Mouse (Mus musculus): ENCODE data around the gene Ergic1. TPM values are rescaled to one million over a fixed set of nuclear protein-coding genes. Genes with fewer than 3 reads are reported as not detected.

The Ergic1 gene
- polyA plus RNA-seq, 1 experiment from 2014 or later, result 96.1 TPM

- 0 out of 2 replicates have a peak, but pooled peaks have one; percentile 20 for ATAC-seq (replicated peaks; ENCODE audit: low FRiP score)
- DNase-seq (ENCODE audit: low spot score), result no peak
Observed at GRCm38 (mm10) chr17:26602371-26602885, 41.1 kb downstream of the Ergic1 start.

DNA sequence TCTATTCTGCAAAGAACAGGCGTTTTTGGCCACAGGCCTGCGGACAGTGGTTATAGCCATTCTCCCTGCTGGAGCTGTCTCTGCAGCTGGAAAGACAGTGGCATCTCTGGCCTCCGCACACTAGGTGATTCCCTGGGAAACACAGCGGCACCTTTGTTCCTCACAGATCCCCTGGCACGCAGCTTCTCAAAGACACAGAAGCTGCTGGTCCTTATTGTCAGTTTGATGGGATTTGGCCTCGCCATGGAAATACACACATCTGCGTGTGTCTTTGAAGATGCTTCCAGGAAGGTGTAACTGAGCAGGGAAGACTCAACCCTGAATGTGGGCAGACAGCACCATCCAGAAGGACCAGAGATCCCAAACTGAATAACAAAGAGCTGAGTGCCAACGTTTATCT is 42.0 kb downstream of the Ergic1 start:
- H3K36me3 ChIP-seq (ENCODE audit: control insufficient read depth, insufficient read depth, low read length), result peaks cover under 1% of the 10 kb centered on the region
- 87% methylated on average over 8 of the region's 8 CpGs for WGBS
- no peak overlapping the region for H3K9ac ChIP-seq (ENCODE audit: low read depth, low read length)
- peaks cover 17% of the 10 kb centered on the region for H3K4me1 ChIP-seq (replicated peaks; ENCODE audit: control insufficient read depth, insufficient read depth, low read length)
- no peaks in the 10 kb centered on the region for H3K9me3 ChIP-seq (ENCODE audit: control insufficient read depth, low read length)
- no peak for DNase-seq (ENCODE audit: low spot score)
- no peaks in the 10 kb centered on the region for H3K27me3 ChIP-seq (replicated peaks; ENCODE audit: control insufficient read depth, insufficient read depth, low read length)
- H3K4me2 ChIP-seq, result no peak overlapping the region
- H3K27ac ChIP-seq (ENCODE audit: low read depth, low read length), result no peak overlapping the region
- ATAC-seq (replicated peaks; ENCODE audit: low FRiP score), result no peak
- no peak overlapping the region for H3K4me3 ChIP-seq (ENCODE audit: low read depth, low read length)

More at GRCm38 (mm10) chr17:26602371-26602885, 41.1 kb downstream of the Ergic1 start:
- no peak overlapping the region for H3K9ac ChIP-seq (ENCODE audit: low read depth, low read length)
- WGBS, result 79% methylated on average over 12 of the region's 12 CpGs
- H3K36me3 ChIP-seq (ENCODE audit: control insufficient read depth, insufficient read depth, low read length), result no peaks in the 10 kb centered on the region; the same call in 1 of the 2 replicates
- H3K27ac ChIP-seq (ENCODE audit: low read depth, low read length), result peak overlapping the region; percentile 10; the same call in 1 of the 2 replicates
- peaks cover 17% of the 10 kb centered on the region for H3K4me1 ChIP-seq (replicated peaks; ENCODE audit: control insufficient read depth, insufficient read depth, low read length)
- no peak overlapping the region for H3K4me3 ChIP-seq (ENCODE audit: low read depth, low read length)
- H3K4me2 ChIP-seq, result no peak overlapping the region
- H3K9me3 ChIP-seq (ENCODE audit: control insufficient read depth, low read length), result no peaks in the 10 kb centered on the region
- H3K27me3 ChIP-seq (replicated peaks; ENCODE audit: control insufficient read depth, insufficient read depth, low read length), result no peaks in the 10 kb centered on the region

- no peaks in the 10 kb centered on the region for H3K9me3 ChIP-seq (ENCODE audit: control insufficient read depth, low read length)
- no peak overlapping the region for H3K4me2 ChIP-seq
- no peaks in the 10 kb centered on the region for H3K27me3 ChIP-seq (replicated peaks; ENCODE audit: control insufficient read depth, insufficient read depth, low read length)
- H3K36me3 ChIP-seq (ENCODE audit: control insufficient read depth, insufficient read depth, low read length), result peaks cover 11% of the 10 kb centered on the region
- peaks cover 15% of the 10 kb centered on the region for H3K4me1 ChIP-seq (replicated peaks; ENCODE audit: control insufficient read depth, insufficient read depth, low read length)
- no peak overlapping the region for H3K4me3 ChIP-seq (ENCODE audit: low read depth, low read length)
- H3K27ac ChIP-seq (ENCODE audit: low read depth, low read length), result no peak overlapping the region
- ATAC-seq (replicated peaks; ENCODE audit: low FRiP score) (no peak), DNase-seq (ENCODE audit: low spot score) (no peak)
- no peak overlapping the region for H3K9ac ChIP-seq (ENCODE audit: low read depth, low read length)
- 64% methylated on average over 4 of the region's 4 CpGs for WGBS
Observed at GRCm38 (mm10) chr17:26605636-26606035, 44.3 kb downstream of the Ergic1 start.

DNA sequence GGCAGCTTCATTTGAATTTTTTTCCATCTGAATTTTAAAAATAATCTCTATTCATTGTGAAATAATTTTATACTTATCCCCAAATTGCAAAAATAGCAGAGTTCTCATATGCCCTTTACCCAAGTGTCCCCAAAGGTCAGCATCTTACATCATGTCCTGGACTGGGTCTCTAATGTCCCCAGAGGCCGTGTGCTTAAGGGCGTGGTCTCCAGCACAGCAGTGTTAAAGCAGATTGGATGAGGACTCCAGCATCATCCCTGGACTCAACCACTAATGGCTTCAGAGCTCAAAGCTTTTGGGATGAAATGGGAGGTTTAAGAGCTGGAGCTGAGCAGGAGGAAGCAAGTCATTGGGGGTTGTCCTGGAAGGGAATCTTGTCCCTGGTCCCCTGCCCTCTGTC is 45.2 kb downstream of the Ergic1 start:
- Histone ChIP-seq H3K4me1 (replicated peaks; ENCODE audit: control insufficient read depth, insufficient read depth, low read length) (peaks cover 7% of the 10 kb centered on the region), H3K36me3 (ENCODE audit: control insufficient read depth, insufficient read depth, low read length) (peaks cover 14% of the 10 kb centered on the region), H3K9me3 (ENCODE audit: control insufficient read depth, low read length) (no peaks in the 10 kb centered on the region), H3K4me2 (no peak overlapping the region), H3K27me3 (replicated peaks; ENCODE audit: control insufficient read depth, insufficient read depth, low read length) (no peaks in the 10 kb centered on the region), H3K27ac (ENCODE audit: low read depth, low read length) (no peak overlapping the region), H3K9ac (ENCODE audit: low read depth, low read length) (no peak overlapping the region), H3K4me3 (ENCODE audit: low read depth, low read length) (no peak overlapping the region)
- DNase-seq (ENCODE audit: low spot score) (no peak), ATAC-seq (replicated peaks; ENCODE audit: low FRiP score) (no peak)
- WGBS, result 75% methylated on average over 2 of the region's 2 CpGs

GRCm38 (mm10) chr17:26608348-26608747 is 47.1 kb downstream of the Ergic1 start:
- 91% methylated on average over 3 of the region's 3 CpGs for WGBS
- no peak overlapping the region for H3K4me2 ChIP-seq
- no peak for ATAC-seq (replicated peaks; ENCODE audit: low FRiP score)
- 0 out of 2 replicates have a peak overlapping the region, but pooled peaks have one; percentile 2 for H3K27ac ChIP-seq (ENCODE audit: low read depth, low read length)
- no peaks in the 10 kb centered on the region; the same call in 1 of the 2 replicates for H3K4me1 ChIP-seq (replicated peaks; ENCODE audit: control insufficient read depth, insufficient read depth, low read length)
- H3K27me3 ChIP-seq (replicated peaks; ENCODE audit: control insufficient read depth, insufficient read depth, low read length), result no peaks in the 10 kb centered on the region
- no peaks in the 10 kb centered on the region for H3K9me3 ChIP-seq (ENCODE audit: control insufficient read depth, low read length)
- no peak for DNase-seq (ENCODE audit: low spot score)
- peaks cover 14% of the 10 kb centered on the region for H3K36me3 ChIP-seq (ENCODE audit: control insufficient read depth, insufficient read depth, low read length)
- H3K4me3 ChIP-seq (ENCODE audit: low read depth, low read length), result no peak overlapping the region
- H3K9ac ChIP-seq (ENCODE audit: low read depth, low read length), result no peak overlapping the region

DNA sequence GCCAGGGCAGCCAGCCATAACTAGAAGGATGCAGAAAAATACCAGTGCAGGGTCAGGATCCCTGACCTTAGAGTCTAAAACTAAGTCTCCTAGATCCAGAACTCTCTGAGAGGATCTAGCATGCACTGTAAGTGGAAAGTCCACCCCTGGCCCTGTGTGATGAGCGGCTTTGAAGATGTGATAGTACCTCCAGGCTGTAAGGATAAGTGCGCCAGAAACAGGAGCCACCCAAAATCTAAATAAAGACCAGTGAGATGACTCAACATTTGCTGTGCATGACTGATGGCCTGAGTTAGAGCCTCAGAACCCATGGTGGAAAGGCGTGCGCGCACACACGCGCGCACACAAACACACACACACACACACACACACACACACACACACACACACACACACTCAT is 47.6 kb downstream of the Ergic1 start:
- WGBS, result 87% methylated on average over 8 of the region's 8 CpGs
- 0 out of 2 replicates have a peak overlapping the region, but pooled peaks have one; percentile 2 for H3K27ac ChIP-seq (ENCODE audit: low read depth, low read length)
- peaks cover 14% of the 10 kb centered on the region for H3K36me3 ChIP-seq (ENCODE audit: control insufficient read depth, insufficient read depth, low read length)
- H3K9me3 ChIP-seq (ENCODE audit: control insufficient read depth, low read length), result no peaks in the 10 kb centered on the region
- DNase-seq (ENCODE audit: low spot score), result no peak
- H3K27me3 ChIP-seq (replicated peaks; ENCODE audit: control insufficient read depth, insufficient read depth, low read length), result no peaks in the 10 kb centered on the region
- no peak overlapping the region for H3K4me3 ChIP-seq (ENCODE audit: low read depth, low read length)
- H3K4me1 ChIP-seq (replicated peaks; ENCODE audit: control insufficient read depth, insufficient read depth, low read length), result no peaks in the 10 kb centered on the region; the same call in 1 of the 2 replicates
- 0 out of 2 replicates have a peak, but pooled peaks have one; percentile 29 for ATAC-seq (replicated peaks; ENCODE audit: low FRiP score)
- no peak overlapping the region for H3K9ac ChIP-seq (ENCODE audit: low read depth, low read length)
- H3K4me2 ChIP-seq, result no peak overlapping the region

DNA sequence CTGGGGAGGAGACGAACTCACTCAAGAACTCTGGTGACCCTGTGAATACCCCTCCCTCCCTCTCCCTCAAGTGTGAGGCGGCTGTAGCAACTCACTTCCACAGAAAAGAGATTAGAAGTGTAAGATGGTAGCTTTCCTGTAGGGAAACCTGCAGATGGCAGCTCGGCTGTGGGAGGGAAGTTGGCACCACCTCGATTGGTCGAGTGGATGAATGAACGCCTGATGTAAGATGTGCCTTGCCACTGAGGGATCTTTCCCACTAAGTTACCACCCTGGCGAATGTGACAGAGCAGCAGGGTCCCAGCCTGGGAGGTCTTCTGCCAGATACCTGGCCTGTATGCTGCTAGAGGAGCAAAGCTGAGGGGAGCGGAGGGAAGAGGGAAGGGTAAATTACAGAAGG is 48.5 kb downstream of the Ergic1 start:
- Histone ChIP-seq H3K27ac (ENCODE audit: low read depth, low read length) (no peak overlapping the region), H3K9ac (ENCODE audit: low read depth, low read length) (no peak overlapping the region), H3K4me1 (replicated peaks; ENCODE audit: control insufficient read depth, insufficient read depth, low read length) (no peaks in the 10 kb centered on the region; the same call in 1 of the 2 replicates), H3K4me2 (no peak overlapping the region), H3K27me3 (replicated peaks; ENCODE audit: control insufficient read depth, insufficient read depth, low read length) (no peaks in the 10 kb centered on the region), H3K9me3 (ENCODE audit: control insufficient read depth, low read length) (no peaks in the 10 kb centered on the region), H3K4me3 (ENCODE audit: low read depth, low read length) (no peak overlapping the region), H3K36me3 (ENCODE audit: control insufficient read depth, insufficient read depth, low read length) (peaks cover 17% of the 10 kb centered on the region)
- ATAC-seq (replicated peaks; ENCODE audit: low FRiP score), result no peak
- WGBS, result 88% methylated on average over 8 of the region's 8 CpGs
- no peak for DNase-seq (ENCODE audit: low spot score)

GRCm38 (mm10) chr17:26611328-26611727 is 50.0 kb downstream of the Ergic1 start:
- no peaks in the 10 kb centered on the region; the same call in 1 of the 2 replicates for H3K4me1 ChIP-seq (replicated peaks; ENCODE audit: control insufficient read depth, insufficient read depth, low read length)
- DNase-seq (ENCODE audit: low spot score), result no peak
- WGBS, result 85% methylated on average over 7 of the region's 7 CpGs
- ATAC-seq (replicated peaks; ENCODE audit: low FRiP score), result no peak
- no peaks in the 10 kb centered on the region for H3K27me3 ChIP-seq (replicated peaks; ENCODE audit: control insufficient read depth, insufficient read depth, low read length)
- H3K4me3 ChIP-seq (ENCODE audit: low read depth, low read length), result no peak overlapping the region
- H3K9me3 ChIP-seq (ENCODE audit: control insufficient read depth, low read length), result no peaks in the 10 kb centered on the region
- no peak overlapping the region for H3K9ac ChIP-seq (ENCODE audit: low read depth, low read length)
- H3K27ac ChIP-seq (ENCODE audit: low read depth, low read length), result no peak overlapping the region
- H3K36me3 ChIP-seq (ENCODE audit: control insufficient read depth, insufficient read depth, low read length), result peaks cover 21% of the 10 kb centered on the region
- H3K4me2 ChIP-seq, result no peak overlapping the region

GRCm38 (mm10) chr17:26611918-26612317 is 50.6 kb downstream of the Ergic1 start:
- 95% methylated on average over 4 of the region's 4 CpGs for WGBS
- DNase-seq (ENCODE audit: low spot score), result no peak
- peaks cover 21% of the 10 kb centered on the region for H3K36me3 ChIP-seq (ENCODE audit: control insufficient read depth, insufficient read depth, low read length)
- H3K9me3 ChIP-seq (ENCODE audit: control insufficient read depth, low read length), result no peaks in the 10 kb centered on the region
- ATAC-seq (replicated peaks; ENCODE audit: low FRiP score), result no peak
- H3K27ac ChIP-seq (ENCODE audit: low read depth, low read length), result no peak overlapping the region
- no peak overlapping the region for H3K4me3 ChIP-seq (ENCODE audit: low read depth, low read length)
- no peak overlapping the region for H3K4me2 ChIP-seq
- H3K27me3 ChIP-seq (replicated peaks; ENCODE audit: control insufficient read depth, insufficient read depth, low read length), result no peaks in the 10 kb centered on the region
- peaks cover 2% of the 10 kb centered on the region for H3K4me1 ChIP-seq (replicated peaks; ENCODE audit: control insufficient read depth, insufficient read depth, low read length)
- H3K9ac ChIP-seq (ENCODE audit: low read depth, low read length), result no peak overlapping the region

Data from liver, embryonic 11.5 days (tissue).